Mouse (Mus musculus) embryonic fibroblast, embryonic 13.5 days (primary cell): ENCODE results near the gene Cntnap4.

Experiments used
- CTCF ChIP-seq: IDR thresholded peaks from 2 replicates; pipeline ENCODE4 v1.5.1; 2011; ENCODE audit warnings: mild to moderate bottlenecking, control low read depth, low read length, moderate library complexity, borderline replicate concordance; ENCODE audit not compliant: insufficient read depth
- POLR2A ChIP-seq: IDR thresholded peaks from 2 replicates; pipeline ENCODE4 v1.6.1; 2011; ENCODE audit warnings: low read depth, mild to moderate bottlenecking, control low read depth, low read length, moderate library complexity

DNA sequence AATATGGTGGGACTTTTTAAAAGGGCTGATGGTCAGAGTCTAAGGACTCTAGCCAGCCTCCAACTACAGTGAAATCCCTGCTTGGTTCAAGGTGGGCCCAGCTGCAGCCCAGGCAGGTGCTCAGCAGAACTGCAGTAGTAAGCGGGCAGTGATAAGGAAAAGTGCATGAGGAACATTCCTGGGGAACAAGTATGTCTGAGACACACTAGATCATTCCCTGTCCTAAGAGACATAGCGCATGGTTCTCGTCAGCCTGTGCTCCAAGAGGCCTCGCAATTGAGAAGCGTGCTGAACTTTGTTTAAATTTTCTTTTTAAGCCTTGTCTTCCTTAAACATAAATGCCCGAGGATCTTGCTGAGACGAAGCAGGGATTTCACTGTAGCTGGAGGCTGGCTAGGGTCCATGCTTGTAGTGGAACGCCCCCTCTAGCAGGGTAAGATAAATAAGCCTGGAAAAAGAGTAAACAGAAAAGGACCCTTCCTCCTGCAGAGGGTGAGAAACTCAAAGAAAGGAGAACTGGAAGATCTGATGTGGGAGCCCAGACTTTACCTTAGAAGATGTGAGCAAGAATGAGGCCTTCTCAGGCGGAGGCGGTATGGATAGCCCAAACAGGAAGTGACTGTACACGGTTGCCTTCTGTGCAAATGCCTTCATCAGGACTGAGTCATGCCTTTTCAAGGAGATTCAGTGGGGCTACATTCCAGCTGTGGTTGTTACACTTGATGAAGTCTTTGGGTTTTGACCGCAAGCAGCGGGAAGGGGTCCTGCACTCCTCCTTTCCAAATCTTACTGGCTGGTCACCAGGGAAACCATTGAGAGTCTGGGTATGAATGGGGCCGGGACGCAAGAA is 161.0 kb downstream of the Cntnap4 start:
- TF ChIP-seq CTCF: no peak
- no peak for TF ChIP-seq POLR2A
